Mouse (Mus musculus) lung, embryonic 16.5 days (tissue): ENCODE data around the gene Slco3a1. TPM values are rescaled to one million over a fixed set of nuclear protein-coding genes. Genes with fewer than 3 reads are reported as not detected.

ENCODE experiments used
- ATAC-seq: fragments of 200-750 bp; cut with Nextera tagmentation; 2 replicates; pipeline ENCODE4 v1.8.0; 2017; ENCODE audit warnings: low read depth, mild to moderate bottlenecking, moderate library complexity
- H3K27ac ChIP-seq: fragments of 300-500 bp; sonication (generic); 2 replicates; pipeline ENCODE4 v1.5.1; 2014; ENCODE audit warnings: mild to moderate bottlenecking, control low read depth, low read length
- H3K27me3 ChIP-seq: fragments of 300-500 bp; sonication (generic); 2 replicates; pipeline ENCODE4 v1.6.1; 2014; ENCODE audit warnings: low read depth, low read length, mixed read lengths; ENCODE audit not compliant: control insufficient read depth, insufficient read depth
- H3K36me3 ChIP-seq: fragments of 300-500 bp; sonication (generic); 2 replicates; pipeline ENCODE4 v1.6.1; 2014; ENCODE audit warnings: low read length; ENCODE audit not compliant: control insufficient read depth, insufficient read depth
- H3K4me1 ChIP-seq: fragments of 300-500 bp; sonication (generic); replicated peaks from 2 replicates; pipeline ENCODE4 v1.6.1; 2014; ENCODE audit warnings: low read length, mixed read lengths; ENCODE audit not compliant: control insufficient read depth, insufficient read depth
- H3K4me2 ChIP-seq: fragments of 300-500 bp; sonication (generic); 2 replicates; pipeline ENCODE4 v1.6.1; 2014; ENCODE audit warnings: low read depth, low read length, control low read depth
- H3K4me3 ChIP-seq: fragments of 300-500 bp; sonication (generic); 2 replicates; pipeline ENCODE4 v1.5.1; 2014; ENCODE audit warnings: mild to moderate bottlenecking, low read length, control low read depth
- H3K9ac ChIP-seq: fragments of 300-500 bp; sonication (generic); 2 replicates; pipeline ENCODE4 v1.6.1; 2014; ENCODE audit warnings: low read length, control low read depth
- H3K9me3 ChIP-seq: fragments of 300-500 bp; sonication (generic); 2 replicates; pipeline ENCODE4 v1.6.1; 2016; ENCODE audit warnings: low read length; ENCODE audit not compliant: control insufficient read depth
- WGBS: fragments of 180-500 bp; shearing (Covaris S2); extraction: QIAGEN DNeasy Blood & Tissue Kit; methylation state at CpG from one replicate; pipeline ENCODE4 v1.1.7; 2014; 5-methylcytosine and 5-hydroxymethylcytosine counted together
- polyA plus RNA-seq: library from polyadenylated mRNA; unstranded; fragments of >200 nt; fragmentation: Nextera tagmentation; extraction: Ambion mirVana; gene quantifications from 2 replicates; pipeline ENCODE4 v1.2.1, GENCODE M21; 2015

The Slco3a1 gene
- polyA plus RNA-seq, 1 experiment from 2014 or later = 9.7 TPM

- WGBS = 28% methylated on average over 4 of the region's 4 CpGs
- no peaks in the 10 kb centered on the region for H3K36me3 ChIP-seq
- no peak overlapping the region for H3K27ac ChIP-seq
- H3K9me3 ChIP-seq = no peaks in the 10 kb centered on the region
- no peak overlapping the region for H3K4me3 ChIP-seq
- H3K9ac ChIP-seq = no peak overlapping the region
- H3K4me2 ChIP-seq = no peak overlapping the region
- no peaks in the 10 kb centered on the region for H3K27me3 ChIP-seq
- peaks cover 10% of the 10 kb centered on the region for H3K4me1 ChIP-seq
- no peak for ATAC-seq
Observed at GRCm38 (mm10) chr7:74365623-74366022, 189.0 kb downstream of the Slco3a1 start.

GRCm38 (mm10) chr7:74364956-74365355 lies 189.6 kb downstream of the Slco3a1 start:
- Histone ChIP-seq H3K4me1 (peaks cover 10% of the 10 kb centered on the region), H3K27ac (no peak overlapping the region), H3K27me3 (no peaks in the 10 kb centered on the region), H3K36me3 (no peaks in the 10 kb centered on the region), H3K4me2 (no peak overlapping the region), H3K9me3 (no peaks in the 10 kb centered on the region), H3K9ac (no peak overlapping the region), H3K4me3 (no peak overlapping the region)
- WGBS = 87% methylated on average over 3 of the region's 3 CpGs
- ATAC-seq = no peak

DNA sequence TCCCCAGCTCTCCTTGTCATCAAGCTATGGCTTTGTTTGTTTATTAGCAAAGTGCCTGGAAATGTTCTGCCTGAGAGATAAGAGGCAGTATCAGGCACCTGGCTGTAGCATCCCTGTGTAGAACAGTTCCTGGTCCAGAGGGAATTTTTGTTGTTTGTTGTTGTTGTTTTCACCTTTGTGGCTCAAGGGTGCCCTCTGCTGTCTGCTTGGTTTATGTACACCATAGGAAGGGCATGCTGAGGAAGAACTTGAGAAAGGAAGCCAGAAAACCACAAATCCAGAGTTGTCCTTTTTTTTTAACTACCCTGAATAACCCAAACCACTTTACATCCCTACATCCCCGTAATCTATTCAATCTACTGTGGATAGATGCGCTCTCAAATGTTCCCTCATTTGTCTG lies 191.1 kb downstream of the Slco3a1 start:
- Histone ChIP-seq H3K4me2 (no peak overlapping the region), H3K27ac (no peak overlapping the region), H3K27me3 (no peaks in the 10 kb centered on the region), H3K9me3 (no peaks in the 10 kb centered on the region), H3K4me3 (no peak overlapping the region), H3K36me3 (no peaks in the 10 kb centered on the region), H3K9ac (no peak overlapping the region), H3K4me1 (peaks cover 10% of the 10 kb centered on the region)
- ATAC-seq = no peak
- 79% methylated on average over 2 of the region's 2 CpGs for WGBS

DNA sequence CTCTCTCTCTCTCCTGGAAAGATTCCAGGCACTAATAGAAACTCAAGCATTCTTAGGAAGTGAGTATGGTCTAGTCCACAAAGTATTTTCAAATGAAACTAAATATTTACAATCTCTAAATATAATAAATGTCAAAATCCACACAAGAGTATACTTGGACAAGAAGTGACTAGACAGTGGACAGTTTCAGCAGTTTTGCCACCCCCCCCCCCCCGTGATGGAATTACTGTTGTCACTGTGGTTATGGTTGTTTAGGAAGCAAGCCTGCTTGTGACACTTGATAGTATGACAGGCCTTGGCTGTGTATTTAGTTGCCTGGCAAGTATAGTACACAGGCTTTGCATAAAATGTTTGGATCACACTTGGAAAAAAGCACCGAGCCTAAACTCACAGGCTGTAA lies 192.9 kb downstream of the Slco3a1 start:
- Histone ChIP-seq H3K4me1 (peaks cover 10% of the 10 kb centered on the region), H3K9me3 (no peaks in the 10 kb centered on the region), H3K4me3 (no peak overlapping the region), H3K9ac (no peak overlapping the region), H3K27ac (no peak overlapping the region), H3K4me2 (no peak overlapping the region), H3K27me3 (no peaks in the 10 kb centered on the region), H3K36me3 (no peaks in the 10 kb centered on the region)
- peak; percentile 88 for ATAC-seq
- WGBS = 45% methylated on average over 2 of the region's 2 CpGs

GRCm38 (mm10) chr7:74357027-74357426 lies 197.6 kb downstream of the Slco3a1 start:
- Histone ChIP-seq H3K27ac (no peak overlapping the region), H3K4me2 (no peak overlapping the region), H3K36me3 (no peaks in the 10 kb centered on the region), H3K4me3 (no peak overlapping the region), H3K9me3 (no peaks in the 10 kb centered on the region), H3K9ac (no peak overlapping the region), H3K4me1 (peaks cover 5% of the 10 kb centered on the region), H3K27me3 (no peaks in the 10 kb centered on the region)
- ATAC-seq = no peak

GRCm38 (mm10) chr7:74354527-74355256 lies 199.9 kb downstream of the Slco3a1 start:
- Histone ChIP-seq H3K4me1 (no peaks in the 10 kb centered on the region), H3K27ac (no peak overlapping the region), H3K9me3 (no peaks in the 10 kb centered on the region), H3K9ac (no peak overlapping the region), H3K4me3 (no peak overlapping the region), H3K27me3 (no peaks in the 10 kb centered on the region), H3K4me2 (no peak overlapping the region), H3K36me3 (no peaks in the 10 kb centered on the region)
- WGBS = 45% methylated on average over 8 of the region's 8 CpGs
- ATAC-seq = peak; percentile 42

GRCm38 (mm10) chr7:74353707-74354468 lies 200.7 kb downstream of the Slco3a1 start:
- ATAC-seq = peak; percentile 40; the same call in 1 of the 2 replicates
- no peaks in the 10 kb centered on the region for H3K36me3 ChIP-seq
- no peak overlapping the region for H3K27ac ChIP-seq
- H3K27me3 ChIP-seq = no peaks in the 10 kb centered on the region
- no peaks in the 10 kb centered on the region for H3K9me3 ChIP-seq
- H3K4me1 ChIP-seq = no peaks in the 10 kb centered on the region
- H3K4me3 ChIP-seq = no peak overlapping the region
- H3K4me2 ChIP-seq = no peak overlapping the region
- WGBS = 77% methylated on average over 13 of the region's 13 CpGs
- no peak overlapping the region for H3K9ac ChIP-seq

GRCm38 (mm10) chr7:74353240-74353639 lies 201.3 kb downstream of the Slco3a1 start:
- Histone ChIP-seq H3K4me1 (no peaks in the 10 kb centered on the region), H3K9ac (no peak overlapping the region), H3K27ac (no peak overlapping the region), H3K36me3 (no peaks in the 10 kb centered on the region), H3K27me3 (no peaks in the 10 kb centered on the region), H3K4me2 (no peak overlapping the region), H3K4me3 (no peak overlapping the region), H3K9me3 (no peaks in the 10 kb centered on the region)
- 86% methylated on average over 7 of the region's 7 CpGs for WGBS
- ATAC-seq = 0 out of 2 replicates have a peak, but pooled peaks have one; percentile 16

DNA sequence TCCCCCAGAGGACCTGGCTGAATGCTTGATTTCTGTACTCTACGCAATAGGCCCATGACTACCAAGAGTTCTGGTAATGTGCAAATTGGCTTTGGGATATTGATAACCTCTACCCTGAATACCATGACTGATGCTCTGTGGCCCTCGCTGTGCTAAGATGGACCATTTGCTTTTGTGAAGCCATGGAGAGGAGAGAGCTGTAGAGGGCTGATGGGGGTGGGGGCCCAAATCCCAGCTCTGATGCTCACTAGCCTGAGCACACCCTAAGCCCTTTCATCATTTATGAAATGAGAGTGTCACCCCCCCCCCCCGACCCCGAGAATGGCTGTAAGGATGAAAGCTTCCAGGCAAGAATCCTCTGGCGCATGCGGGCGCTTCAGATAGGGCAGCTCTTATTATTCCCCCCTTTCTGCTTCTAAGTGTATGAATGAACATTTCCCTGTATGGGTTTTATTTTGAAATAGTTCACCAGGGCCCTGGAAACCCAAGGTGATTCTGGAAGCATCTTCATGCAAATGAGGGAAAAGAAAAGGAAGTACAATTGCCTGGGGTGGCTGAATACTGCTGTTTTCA lies 206.2 kb downstream of the Slco3a1 start:
- 86% methylated on average over 7 of the region's 7 CpGs for WGBS
- no peak for ATAC-seq
- H3K27me3 ChIP-seq = no peaks in the 10 kb centered on the region

More for the DNA sequence above, 206.2 kb downstream of the Slco3a1 start:
- H3K4me2 ChIP-seq = no peak overlapping the region
- no peaks in the 10 kb centered on the region for H3K9me3 ChIP-seq
- H3K36me3 ChIP-seq = no peaks in the 10 kb centered on the region
- H3K4me3 ChIP-seq = no peak overlapping the region
- no peak overlapping the region for H3K9ac ChIP-seq
- H3K4me1 ChIP-seq = no peaks in the 10 kb centered on the region
- no peak overlapping the region for H3K27ac ChIP-seq
